Mouse (Mus musculus) myocyte (in vitro differentiated cells): Measurements from ENCODE around the gene Fhit.

ENCODE experiments used
- POLR2A ChIP-seq: IDR thresholded peaks from one replicate; pipeline ENCODE4 v1.6.1; 2011; ENCODE audit warnings: low read depth, mild to moderate bottlenecking, control low read depth, moderate library complexity; ENCODE audit not compliant: insufficient read length
- POLR2AphosphoS2 ChIP-seq: IDR thresholded peaks from one replicate; pipeline ENCODE4 v1.6.1; 2011; ENCODE audit warnings: low read depth, control low read depth; ENCODE audit not compliant: insufficient read length
- TCF12 ChIP-seq: IDR thresholded peaks from one replicate; pipeline ENCODE4 v1.6.1; 2011; ENCODE audit warnings: mild to moderate bottlenecking, control low read depth; ENCODE audit not compliant: poor library complexity, insufficient read depth, severe bottlenecking
- USF1 ChIP-seq: IDR thresholded peaks from one replicate; pipeline ENCODE4 v1.6.1; 2011; ENCODE audit warnings: low read depth, mild to moderate bottlenecking, control low read depth, moderate library complexity

GRCm38 (mm10) chr14:10312190-10312589 is 849.6 kb downstream of the Fhit start:
- TF ChIP-seq POLR2A (no peak), USF1 (no peak), TCF12 (no peak), POLR2AphosphoS2 (no peak)
